Mouse (Mus musculus): ENCODE measurements around the gene Nostrin. TPM values are rescaled to one million over a fixed set of nuclear protein-coding genes. Genes with fewer than 3 reads are reported as not detected.

Nostrin gene
- polyA plus RNA-seq (2015; fragmentation: Nextera tagmentation; extraction: Ambion mirVana) = 22.5 and 24.0 TPM in 2 replicates

DNA sequence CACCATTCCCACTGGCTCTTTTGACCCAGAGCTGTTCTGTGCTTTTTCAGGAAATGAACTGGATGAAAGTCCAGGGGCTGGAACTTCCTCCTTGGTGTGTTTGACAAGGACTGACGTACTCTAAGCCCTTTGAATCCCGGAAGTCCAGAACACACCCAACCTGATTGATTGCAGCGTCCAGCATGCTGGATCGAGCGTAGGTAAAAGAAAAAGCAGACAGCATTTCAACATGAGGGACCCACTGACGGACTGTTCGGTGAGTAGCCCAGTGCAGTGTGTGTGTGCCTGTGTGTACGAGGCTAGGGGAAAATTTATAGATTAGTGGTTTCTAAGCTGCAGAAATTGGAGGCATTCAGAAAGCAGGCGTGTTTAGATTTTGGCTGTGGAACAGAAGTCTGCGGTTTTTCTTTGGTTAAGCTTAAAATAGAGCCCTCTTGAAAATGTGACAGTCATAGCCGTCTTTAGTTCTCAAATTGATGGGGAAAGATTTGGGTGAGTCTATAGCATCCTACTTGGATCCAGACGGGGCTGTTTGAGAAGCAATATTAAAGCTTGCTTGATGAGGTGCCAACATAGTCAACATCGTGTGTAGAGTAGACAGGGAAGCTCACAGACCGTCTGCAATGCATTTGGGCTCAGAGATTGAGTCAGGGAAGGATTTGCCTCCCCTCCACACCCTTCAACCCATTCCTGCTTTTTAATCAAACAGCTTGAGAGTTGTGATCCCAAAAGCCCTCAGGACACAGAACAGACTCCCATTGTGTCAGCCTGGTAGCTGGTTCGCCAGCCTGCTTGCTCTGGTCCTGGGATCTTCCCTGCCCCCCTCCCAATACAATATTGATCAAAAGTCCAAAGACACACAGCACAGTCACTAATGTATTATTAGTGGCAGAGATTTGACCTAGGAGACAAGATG, at the start of gene Nostrin:
Nostrin (plus strand) TSS at position 140 of the 916 bp plus-strand sequence.
- H3K4me2 ChIP-seq (replicated peaks) = peak within 1 kb of the TSS; percentile 50
- no peaks in the 10 kb centered on the region for H3K9me3 ChIP-seq
- H3K36me3 ChIP-seq = no peaks in the 10 kb centered on the region
- H3K27me3 ChIP-seq (replicated peaks) = no peaks in the 10 kb centered on the region
- peaks cover 15% of the 10 kb centered on the region for H3K4me1 ChIP-seq (replicated peaks)
- H3K9ac ChIP-seq = peak within 1 kb of the TSS; percentile 43
- peak; percentile 90 for ATAC-seq
- peak within 1 kb of the TSS; percentile 34 for H3K4me3 ChIP-seq (replicated peaks)
- WGBS = 12% methylated on average over 15 of the region's 15 CpGs
- H3K27ac ChIP-seq = peak within 1 kb of the TSS; percentile 76

DNA sequence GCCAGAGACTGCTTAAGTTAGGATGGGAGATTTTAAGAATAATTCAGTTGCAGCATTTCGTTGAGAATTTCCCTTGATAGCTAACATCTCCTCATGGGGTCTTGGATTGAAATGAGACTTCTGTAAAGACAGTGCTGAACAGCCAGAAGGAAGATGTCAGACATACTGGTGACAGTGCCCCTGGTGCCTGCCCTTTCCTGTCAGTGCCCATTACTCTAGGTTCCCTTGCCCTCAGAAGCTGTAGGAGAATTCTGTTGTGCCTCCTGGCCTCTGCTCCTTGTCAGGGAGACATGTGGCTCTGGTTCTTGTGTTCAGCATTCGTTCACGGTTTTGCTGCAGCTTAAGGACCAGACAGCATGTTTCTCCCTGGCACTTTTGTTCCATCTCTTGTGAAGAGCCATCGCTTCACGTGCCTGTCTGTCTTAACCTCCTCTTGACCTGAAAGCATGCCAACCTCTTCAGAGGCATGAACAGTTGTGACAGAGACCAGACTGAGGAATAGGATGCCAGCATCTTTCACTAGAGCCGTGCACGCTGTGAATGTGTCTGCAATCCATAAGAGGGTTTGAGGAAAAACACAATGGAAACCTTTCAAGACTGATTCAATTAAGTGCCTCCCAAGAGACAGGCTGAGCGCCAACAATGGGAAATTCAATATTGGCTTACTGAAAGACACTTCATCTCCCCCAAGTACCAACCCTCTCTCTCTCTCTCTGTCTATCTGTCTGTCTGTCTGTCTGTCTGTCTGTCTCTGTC, 48.9 kb upstream of the Nostrin start:
- Histone ChIP-seq H3K27ac (no peak overlapping the region), H3K4me1 (replicated peaks) (no peaks in the 10 kb centered on the region), H3K36me3 (no peaks in the 10 kb centered on the region), H3K9ac (no peak overlapping the region), H3K4me2 (replicated peaks) (no peak overlapping the region), H3K27me3 (replicated peaks) (no peaks in the 10 kb centered on the region), H3K4me3 (replicated peaks) (no peak overlapping the region), H3K9me3 (no peaks in the 10 kb centered on the region)
- ATAC-seq = no peak
- WGBS = 73% methylated on average over 8 of the region's 8 CpGs

DNA sequence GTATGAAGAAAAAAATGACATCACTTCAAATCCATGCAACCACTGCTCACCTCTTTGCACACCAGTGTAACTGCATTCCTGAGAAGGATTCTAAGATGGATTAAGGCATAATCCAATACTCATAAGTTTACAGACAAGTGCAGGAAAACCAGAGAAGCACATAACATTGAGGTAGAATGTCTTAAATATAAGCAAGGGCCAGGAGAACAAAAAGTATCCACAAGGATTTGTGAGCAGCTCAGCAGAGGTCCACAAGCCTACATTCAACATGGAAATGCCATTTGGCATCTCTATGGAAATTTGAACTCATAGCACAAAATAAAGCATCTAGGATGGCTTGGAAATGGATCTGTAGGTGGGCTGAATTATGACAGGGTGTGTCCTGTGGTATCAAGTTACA, 39.8 kb upstream of the Nostrin start:
- Histone ChIP-seq H3K4me3 (replicated peaks) (no peak overlapping the region), H3K9ac (no peak overlapping the region), H3K4me1 (replicated peaks) (no peaks in the 10 kb centered on the region), H3K27ac (no peak overlapping the region), H3K27me3 (replicated peaks) (no peaks in the 10 kb centered on the region), H3K9me3 (no peaks in the 10 kb centered on the region), H3K4me2 (replicated peaks) (no peak overlapping the region), H3K36me3 (no peaks in the 10 kb centered on the region)
- no peak for ATAC-seq

DNA sequence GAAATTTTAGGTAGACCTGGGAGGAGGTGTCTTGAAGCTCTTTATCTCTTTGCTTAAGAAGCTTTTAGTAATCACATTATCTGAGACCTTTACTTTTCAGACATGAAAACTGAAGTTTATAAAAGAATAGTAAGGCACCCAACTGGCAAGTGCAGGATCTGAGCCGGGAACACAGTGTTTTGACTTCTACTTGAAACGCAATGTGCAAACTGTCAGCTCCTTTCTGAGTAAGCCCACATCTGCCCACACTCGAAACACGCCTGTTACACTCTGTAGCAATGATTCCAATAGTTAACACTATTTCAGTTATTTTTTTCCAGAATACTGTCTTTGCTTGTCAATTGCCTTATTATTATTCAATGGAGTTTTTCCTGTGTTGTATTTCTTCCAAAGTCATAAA, 38.8 kb upstream of the Nostrin start:
- no peaks in the 10 kb centered on the region for H3K27me3 ChIP-seq (replicated peaks)
- H3K36me3 ChIP-seq = no peaks in the 10 kb centered on the region
- no peak overlapping the region for H3K4me2 ChIP-seq (replicated peaks)
- no peak for ATAC-seq
- no peak overlapping the region for H3K9ac ChIP-seq
- H3K4me3 ChIP-seq (replicated peaks) = no peak overlapping the region
- H3K4me1 ChIP-seq (replicated peaks) = no peaks in the 10 kb centered on the region
- 83% methylated on average over 4 of the region's 4 CpGs for WGBS
- H3K27ac ChIP-seq = no peak overlapping the region
- no peaks in the 10 kb centered on the region for H3K9me3 ChIP-seq

DNA sequence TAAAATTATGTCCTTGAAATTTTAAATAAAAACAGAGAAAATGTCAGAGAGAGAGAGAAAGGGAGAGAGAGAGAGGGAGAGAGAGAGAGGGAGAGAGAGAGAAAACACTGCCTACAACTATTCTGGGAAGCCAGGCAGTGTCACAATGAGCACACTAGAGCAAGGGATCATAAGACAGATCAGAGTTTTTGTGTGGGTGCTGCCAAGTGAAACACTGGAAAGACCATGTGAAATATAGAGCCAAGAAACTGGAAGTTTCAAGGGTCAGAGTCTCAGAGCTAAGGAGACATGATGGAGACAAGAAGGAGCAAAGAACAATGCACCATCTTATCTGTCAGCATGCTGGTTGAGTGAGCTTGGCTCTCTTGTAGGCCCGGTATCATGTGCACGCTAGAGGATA, 38.1 kb upstream of the Nostrin start:
- H3K36me3 ChIP-seq = no peaks in the 10 kb centered on the region
- no peak overlapping the region for H3K27ac ChIP-seq
- H3K4me2 ChIP-seq (replicated peaks) = no peak overlapping the region
- no peaks in the 10 kb centered on the region for H3K9me3 ChIP-seq
- no peaks in the 10 kb centered on the region for H3K4me1 ChIP-seq (replicated peaks)
- H3K27me3 ChIP-seq (replicated peaks) = no peaks in the 10 kb centered on the region
- ATAC-seq = no peak
- no peak overlapping the region for H3K4me3 ChIP-seq (replicated peaks)
- WGBS = 91% methylated on average over 2 of the region's 2 CpGs
- no peak overlapping the region for H3K9ac ChIP-seq

DNA sequence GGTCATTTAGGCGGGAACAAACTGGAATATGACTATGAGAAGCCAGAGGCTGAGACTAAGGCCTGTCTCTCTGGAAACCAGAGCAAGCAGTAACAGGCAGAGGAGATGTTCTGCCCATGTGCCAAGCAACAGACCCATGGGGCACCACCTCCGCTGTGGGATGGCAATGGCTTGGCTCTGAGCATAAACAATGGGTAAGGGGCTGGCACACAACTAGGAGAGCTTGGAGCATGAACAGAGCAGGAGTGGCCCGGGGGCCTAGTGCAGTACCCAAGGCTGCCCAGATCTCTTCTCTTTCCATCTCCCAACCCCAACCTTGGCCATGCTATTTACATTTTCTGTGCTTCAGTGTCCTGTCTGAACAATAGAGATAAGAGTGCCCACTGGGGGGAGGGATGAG, 36.9 kb upstream of the Nostrin start:
- Histone ChIP-seq H3K27ac (no peak overlapping the region), H3K36me3 (no peaks in the 10 kb centered on the region), H3K9me3 (no peaks in the 10 kb centered on the region), H3K27me3 (replicated peaks) (no peaks in the 10 kb centered on the region), H3K4me2 (replicated peaks) (no peak overlapping the region), H3K4me1 (replicated peaks) (no peaks in the 10 kb centered on the region), H3K9ac (no peak overlapping the region), H3K4me3 (replicated peaks) (no peak overlapping the region)
- ATAC-seq = no peak
- WGBS = 92% methylated on average over 3 of the region's 3 CpGs

DNA sequence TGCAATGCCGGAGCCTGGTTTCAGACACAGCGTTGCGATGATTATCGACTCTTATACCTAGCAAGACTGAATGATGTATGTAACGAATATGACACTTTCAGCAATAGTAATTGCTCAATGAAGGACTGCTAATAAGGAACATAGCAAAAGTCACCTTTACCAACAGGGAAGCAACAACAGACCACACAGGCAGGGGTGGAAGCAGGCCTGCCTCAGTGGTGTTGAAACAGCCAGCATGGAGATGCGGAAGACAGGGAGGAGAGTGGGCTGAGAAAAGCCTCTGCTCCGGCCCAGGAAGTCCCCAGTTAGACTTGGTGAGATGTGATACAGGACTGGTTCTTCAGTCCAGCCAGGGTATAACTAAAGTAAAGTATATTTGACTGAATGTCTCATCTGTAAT, 36.5 kb upstream of the Nostrin start:
- no peak for ATAC-seq
- Histone ChIP-seq H3K4me3 (replicated peaks) (no peak overlapping the region), H3K27me3 (replicated peaks) (no peaks in the 10 kb centered on the region), H3K4me1 (replicated peaks) (no peaks in the 10 kb centered on the region), H3K27ac (no peak overlapping the region), H3K4me2 (replicated peaks) (no peak overlapping the region), H3K9ac (no peak overlapping the region), H3K36me3 (no peaks in the 10 kb centered on the region), H3K9me3 (no peaks in the 10 kb centered on the region)
- WGBS = 95% methylated on average over 7 of the region's 7 CpGs

DNA sequence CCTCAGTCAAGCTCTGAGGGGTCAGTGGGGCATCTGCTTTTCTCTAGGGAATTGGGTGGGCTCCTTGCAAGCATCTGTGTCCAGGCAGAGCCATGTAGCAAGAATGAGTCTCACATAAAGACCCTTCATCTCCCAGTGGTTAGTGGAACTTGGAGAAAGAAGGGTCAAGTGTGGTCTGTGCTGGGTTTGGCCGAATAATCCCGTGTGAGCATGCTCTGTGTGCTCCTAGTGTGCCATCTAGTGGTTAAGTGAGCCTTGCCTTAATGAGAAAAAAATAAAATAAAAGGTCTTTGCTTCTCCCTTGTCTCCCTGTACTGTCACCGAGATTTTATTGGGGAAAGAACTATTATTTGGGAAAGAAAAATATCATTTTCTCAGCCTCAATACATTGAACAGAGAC, 34.9 kb upstream of the Nostrin start:
- Histone ChIP-seq H3K27ac (no peak overlapping the region), H3K9ac (no peak overlapping the region), H3K9me3 (no peaks in the 10 kb centered on the region), H3K4me3 (replicated peaks) (no peak overlapping the region), H3K27me3 (replicated peaks) (no peaks in the 10 kb centered on the region), H3K4me2 (replicated peaks) (no peak overlapping the region), H3K36me3 (no peaks in the 10 kb centered on the region), H3K4me1 (replicated peaks) (no peaks in the 10 kb centered on the region)
- WGBS = 31% methylated on average over 3 of the region's 3 CpGs
- ATAC-seq = 0 out of 2 replicates have a peak, but pooled peaks have one; percentile 45

DNA sequence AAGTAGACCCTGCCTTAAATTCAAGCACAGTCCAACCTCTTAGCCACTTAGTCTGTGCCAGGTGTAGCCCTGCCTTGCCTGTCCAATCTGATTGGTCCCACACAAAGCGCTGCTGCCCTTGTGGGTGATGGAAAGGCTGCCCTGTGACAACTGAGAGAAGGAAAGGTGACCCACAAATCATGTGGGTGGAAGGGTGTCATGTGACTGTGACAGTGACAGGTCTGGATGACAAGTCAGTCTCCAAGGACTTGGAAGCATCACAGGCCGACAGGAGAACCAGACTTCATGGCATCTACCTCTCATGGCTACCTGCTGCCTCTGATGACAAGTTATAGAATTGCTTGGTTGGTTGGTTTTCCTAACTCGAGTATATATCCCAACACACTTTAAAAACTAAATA, 32.1 kb upstream of the Nostrin start:
- H3K4me1 ChIP-seq (replicated peaks) = no peaks in the 10 kb centered on the region
- no peak for ATAC-seq
- no peak overlapping the region for H3K27ac ChIP-seq

DNA sequence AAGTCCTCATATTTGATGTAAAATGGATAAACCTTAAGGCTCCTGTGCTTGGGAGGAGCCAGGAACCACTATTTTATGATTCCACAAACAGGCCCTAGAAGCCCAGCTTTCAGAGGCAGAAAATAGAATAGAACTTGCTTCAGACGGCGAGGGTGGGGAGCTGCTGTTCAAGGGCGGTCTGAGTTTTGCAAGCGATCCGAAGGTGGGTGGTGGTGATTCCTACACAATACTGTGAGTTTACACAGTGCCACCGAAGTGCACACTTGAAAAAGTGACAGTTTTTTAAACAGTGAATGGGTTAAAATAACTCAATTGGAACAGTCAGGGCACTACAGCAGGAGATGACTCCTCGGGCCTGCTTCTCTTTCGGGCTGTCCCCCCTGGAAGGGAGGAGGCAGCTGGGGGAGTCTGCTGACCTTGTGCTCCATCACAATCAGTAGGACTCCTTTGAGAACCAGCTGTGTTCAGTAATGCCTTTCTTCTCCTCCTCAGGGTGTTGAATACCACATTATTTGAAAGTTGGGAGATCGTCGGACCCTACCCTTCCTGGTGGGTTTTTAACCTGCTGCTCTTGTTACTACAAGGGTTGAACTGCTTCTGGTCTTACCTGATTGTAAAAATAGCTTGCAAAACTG, 31.0 kb upstream of the Nostrin start:
- H3K4me2 ChIP-seq (replicated peaks) = no peak overlapping the region
- no peak for ATAC-seq

More for the DNA sequence above, 32.1 kb upstream of the Nostrin start:
- no peaks in the 10 kb centered on the region for H3K36me3 ChIP-seq
- WGBS = 78% methylated on average over 3 of the region's 3 CpGs
- no peak overlapping the region for H3K4me3 ChIP-seq (replicated peaks)
- no peaks in the 10 kb centered on the region for H3K9me3 ChIP-seq
- no peaks in the 10 kb centered on the region for H3K27me3 ChIP-seq (replicated peaks)
- no peak overlapping the region for H3K9ac ChIP-seq
- no peak overlapping the region for H3K4me2 ChIP-seq (replicated peaks)

DNA sequence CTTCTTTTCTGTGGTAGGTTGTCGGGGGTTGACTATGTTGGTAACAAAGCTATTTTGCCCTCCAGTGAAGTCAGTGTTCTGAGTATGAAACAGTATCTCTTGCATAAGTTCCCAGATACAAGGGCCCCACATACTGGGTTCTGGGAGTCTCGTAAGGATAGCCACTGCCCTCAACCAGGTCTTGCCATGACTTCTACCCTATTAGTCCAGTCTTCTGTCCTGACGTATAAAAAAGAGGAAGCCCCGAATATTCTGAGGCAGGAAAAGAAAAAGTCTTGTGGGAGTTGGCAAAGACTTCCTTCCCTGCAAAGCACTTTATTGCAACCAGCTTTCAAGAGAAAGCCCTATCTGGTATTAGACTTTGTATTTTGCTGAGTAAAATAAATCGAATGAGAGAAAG, 26.4 kb upstream of the Nostrin start:
- Histone ChIP-seq H3K27ac (no peak overlapping the region), H3K9me3 (no peaks in the 10 kb centered on the region), H3K4me1 (replicated peaks) (0 out of 2 replicates have a peak, but pooled peaks cover 8% of the 10 kb centered on the region), H3K9ac (no peak overlapping the region), H3K36me3 (no peaks in the 10 kb centered on the region), H3K27me3 (replicated peaks) (no peaks in the 10 kb centered on the region), H3K4me2 (replicated peaks) (no peak overlapping the region), H3K4me3 (replicated peaks) (no peak overlapping the region)
- ATAC-seq = no peak
- WGBS = 57% methylated on average over 5 of the region's 5 CpGs

More for the DNA sequence above, 31.0 kb upstream of the Nostrin start:
- H3K27me3 ChIP-seq (replicated peaks) = no peaks in the 10 kb centered on the region
- no peak overlapping the region for H3K9ac ChIP-seq
- H3K36me3 ChIP-seq = no peaks in the 10 kb centered on the region
- H3K9me3 ChIP-seq = no peaks in the 10 kb centered on the region
- 54% methylated on average over 10 of the region's 10 CpGs for WGBS
- no peak overlapping the region for H3K27ac ChIP-seq
- no peak overlapping the region for H3K4me3 ChIP-seq (replicated peaks)
- 0 out of 2 replicates have a peak, but pooled peaks cover 8% of the 10 kb centered on the region for H3K4me1 ChIP-seq (replicated peaks)

DNA sequence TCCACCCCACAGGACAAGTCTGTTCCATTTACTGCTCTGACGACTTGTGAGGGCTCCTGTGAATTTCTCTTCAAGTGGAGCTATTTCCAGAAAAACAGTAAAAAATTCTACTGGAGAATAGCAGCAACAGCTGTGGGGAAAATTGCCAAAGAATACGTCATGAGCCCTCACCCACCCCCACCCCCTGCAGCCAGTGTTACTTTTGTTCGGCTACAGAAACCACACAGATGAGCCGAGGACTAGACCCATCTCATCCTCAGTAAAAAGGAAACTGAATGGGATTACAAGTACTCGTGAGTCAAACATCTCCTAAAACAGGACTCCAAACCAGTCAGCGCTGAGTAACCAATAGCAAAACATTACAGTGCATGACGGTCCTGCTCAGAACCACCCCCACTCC, 25.9 kb upstream of the Nostrin start:
- 53% methylated on average over 7 of the region's 7 CpGs for WGBS
- Histone ChIP-seq H3K27me3 (replicated peaks) (no peaks in the 10 kb centered on the region), H3K9ac (no peak overlapping the region), H3K27ac (no peak overlapping the region), H3K4me3 (replicated peaks) (no peak overlapping the region), H3K9me3 (no peaks in the 10 kb centered on the region), H3K4me2 (replicated peaks) (no peak overlapping the region), H3K4me1 (replicated peaks) (0 out of 2 replicates have a peak, but pooled peaks cover 8% of the 10 kb centered on the region), H3K36me3 (no peaks in the 10 kb centered on the region)
- ATAC-seq = peak; percentile 39; the same call in 1 of the 2 replicates
